Mouse (Mus musculus) olfactory bulb, adult 2 months (tissue): ENCODE results near the gene Slc15a2. TPM values are rescaled to one million over a fixed set of nuclear protein-coding genes. Genes with fewer than 3 reads are reported as not detected.

Experiments used
- H3K27ac ChIP-seq: fragments of 200-500 bp; 2 replicates; pipeline ENCODE4 v1.5.1; 2012; ENCODE audit warnings: low read depth, low read length; ENCODE audit not compliant: insufficient read depth
- H3K4me1 ChIP-seq: fragments of 200-500 bp; 2 replicates; pipeline ENCODE4 v1.6.1; 2012; ENCODE audit warnings: low read length; ENCODE audit not compliant: control insufficient read depth, insufficient read depth
- H3K4me3 ChIP-seq: fragments of 200-500 bp; 2 replicates; pipeline ENCODE4 v1.5.1; 2012; ENCODE audit warnings: mild to moderate bottlenecking, low read depth, low read length, moderate library complexity; ENCODE audit not compliant: insufficient read depth
- CTCF ChIP-seq: fragments of 200-500 bp; IDR thresholded peaks from 2 replicates; pipeline ENCODE4 v1.5.1; 2012; ENCODE audit warnings: low read depth, mild to moderate bottlenecking, low read length, moderate library complexity; ENCODE audit not compliant: insufficient read depth
- POLR2A ChIP-seq: fragments of 200-500 bp; IDR thresholded peaks from 2 replicates; pipeline ENCODE4 v1.6.1; 2012; ENCODE audit warnings: mild to moderate bottlenecking, low read depth, low read length, moderate library complexity; ENCODE audit not compliant: insufficient read depth
- WGBS: fragments of 180-500 bp; shearing (Covaris S2); methylation state at CpG from one replicate; pipeline ENCODE4 v1.1.7; 2018; 5-methylcytosine and 5-hydroxymethylcytosine counted together
- polyA plus RNA-seq: library from polyadenylated mRNA; stranded (reverse); fragments of >200 nt; gene quantifications from 2 replicates; pipeline ENCODE4 v1.2.4, GENCODE M21; 2012; ENCODE audit warnings: low replicate concordance; ENCODE audit not compliant: missing spikeins, insufficient read depth, insufficient read length

Slc15a2 gene
- polyA plus RNA-seq, 1 experiment, result not detected

DNA sequence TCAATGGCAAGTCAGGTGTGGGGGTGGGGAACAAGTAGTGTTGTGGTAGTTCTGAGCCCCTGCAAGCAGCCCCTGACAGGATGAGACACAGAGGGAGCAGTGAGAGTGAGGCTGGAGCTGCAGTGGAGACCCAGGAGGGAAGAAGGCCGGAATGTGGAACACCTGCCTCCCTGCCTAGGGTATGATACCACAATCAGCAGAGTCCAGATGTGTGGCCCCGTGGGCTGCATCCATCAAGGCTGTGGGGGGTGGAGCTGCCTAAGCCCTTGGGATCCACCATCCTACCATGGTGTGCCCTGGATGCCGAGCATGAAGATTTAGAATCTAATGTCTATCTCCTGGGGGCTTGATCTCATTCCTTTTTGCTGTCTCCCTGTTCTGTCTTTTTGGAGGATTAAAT lies 28.9 kb upstream of the Slc15a2 start:
- 79% methylated on average over 3 of the region's 3 CpGs for WGBS
- Histone ChIP-seq H3K4me3 (no peak overlapping the region), H3K27ac (no peak overlapping the region), H3K4me1 (no peaks in the 10 kb centered on the region)
- TF ChIP-seq CTCF, result no peak
- TF ChIP-seq POLR2A, result no peak

DNA sequence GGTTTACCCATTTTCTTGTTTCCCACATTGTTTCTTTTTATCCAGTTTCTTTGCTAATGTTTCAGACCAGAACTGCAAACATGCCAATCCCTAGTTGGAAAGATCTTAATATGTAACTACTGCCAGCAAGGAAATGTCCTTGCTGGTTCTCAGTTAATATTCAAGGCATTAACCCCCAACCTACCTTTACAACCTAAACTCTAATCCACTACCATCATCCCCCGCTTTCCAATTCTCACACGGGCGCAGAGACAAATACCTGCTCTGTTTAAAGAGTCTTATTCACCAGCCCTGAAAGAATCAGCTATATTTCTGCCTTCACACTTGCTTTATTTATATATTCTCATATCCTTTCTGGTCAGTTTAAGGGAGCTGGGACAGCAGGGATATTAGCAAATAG lies 23.9 kb upstream of the Slc15a2 start:
- no peaks in the 10 kb centered on the region for H3K4me1 ChIP-seq
- TF ChIP-seq CTCF (no peak), POLR2A (no peak)
- H3K27ac ChIP-seq, result no peak overlapping the region
- 91% methylated on average over 3 of the region's 3 CpGs for WGBS
- H3K4me3 ChIP-seq, result no peak overlapping the region

DNA sequence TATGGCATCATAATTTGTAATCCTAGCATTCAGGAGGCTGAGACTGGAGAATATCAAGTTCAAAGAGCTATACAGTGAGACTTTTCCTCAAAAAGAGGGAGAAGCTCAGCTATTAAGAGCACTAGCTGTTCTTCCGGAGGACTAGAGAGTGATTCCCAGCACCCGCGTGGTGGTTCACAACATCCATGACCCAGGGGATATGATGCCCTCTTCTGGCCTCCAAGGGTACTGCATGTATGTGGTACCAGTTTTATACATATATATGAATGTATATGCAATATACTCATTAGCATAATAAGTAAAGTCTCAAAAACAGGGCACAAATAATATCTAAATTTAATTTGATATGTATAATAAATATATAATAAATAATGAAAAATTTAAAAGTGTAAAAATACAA lies 17.6 kb upstream of the Slc15a2 start:
- H3K4me3 ChIP-seq, result no peak overlapping the region
- H3K4me1 ChIP-seq, result no peaks in the 10 kb centered on the region
- TF ChIP-seq POLR2A (no peak), CTCF (no peak)
- WGBS, result 87% methylated on average over 3 of the region's 3 CpGs
- H3K27ac ChIP-seq, result no peak overlapping the region

DNA sequence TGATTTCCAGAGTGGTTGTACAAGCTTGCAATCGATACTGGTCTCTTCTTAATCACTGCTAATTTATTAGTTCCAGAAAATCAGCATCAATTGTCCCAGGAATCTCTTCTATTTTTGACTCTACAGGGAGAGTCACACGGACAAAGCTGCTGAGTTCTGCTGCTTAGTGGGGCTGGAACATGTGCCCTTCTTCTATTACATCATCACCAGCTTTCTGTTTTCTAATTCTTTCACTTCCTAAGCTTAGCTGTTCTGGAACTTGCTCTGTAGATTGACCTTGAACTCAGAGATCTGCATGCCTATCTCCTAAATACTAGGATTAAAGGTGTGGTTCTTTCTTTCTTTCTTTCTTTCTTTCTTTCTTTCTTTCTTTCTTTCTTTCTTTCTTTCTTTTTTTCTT lies 13.6 kb upstream of the Slc15a2 start:
- H3K4me3 ChIP-seq, result no peak overlapping the region
- H3K27ac ChIP-seq, result no peak overlapping the region
- WGBS, result 87% methylated on average over 2 of the region's 2 CpGs
- H3K4me1 ChIP-seq, result no peaks in the 10 kb centered on the region
- TF ChIP-seq POLR2A, result no peak
- TF ChIP-seq CTCF, result no peak

DNA sequence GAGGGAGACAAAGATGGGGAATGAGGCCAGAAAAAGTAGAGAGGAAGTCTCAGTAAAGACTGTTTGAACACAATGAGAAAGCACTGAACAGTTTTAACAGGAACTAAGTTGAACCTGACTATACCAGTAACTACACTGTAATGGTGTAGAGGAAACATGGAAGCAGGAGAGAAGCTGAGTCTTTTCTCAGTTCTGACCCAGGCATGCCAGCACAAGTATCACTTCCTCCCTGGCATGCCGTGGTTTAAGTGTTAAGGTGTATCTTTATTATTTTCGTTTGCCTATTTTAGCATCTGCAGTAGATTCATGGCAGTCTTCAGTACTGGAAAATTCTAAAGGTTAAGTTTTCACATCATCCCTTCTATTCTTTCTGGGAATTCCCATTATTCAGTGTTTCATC lies 10.2 kb upstream of the Slc15a2 start:
- WGBS, result 80% methylated on average over 2 of the region's 2 CpGs

GRCm38 (mm10) chr16:36790166-36790565 lies 5.4 kb upstream of the Slc15a2 start:
- H3K4me1 ChIP-seq, result no peaks in the 10 kb centered on the region
- no peak overlapping the region for H3K4me3 ChIP-seq
- 89% methylated on average over 4 of the region's 4 CpGs for WGBS
- H3K27ac ChIP-seq, result no peak overlapping the region
- no peak for TF ChIP-seq POLR2A
- TF ChIP-seq CTCF, result no peak

More for the DNA sequence above, 10.2 kb upstream of the Slc15a2 start:
- Histone ChIP-seq H3K4me3 (no peak overlapping the region), H3K27ac (no peak overlapping the region), H3K4me1 (no peaks in the 10 kb centered on the region)
- TF ChIP-seq POLR2A, result no peak
- TF ChIP-seq CTCF, result no peak

DNA sequence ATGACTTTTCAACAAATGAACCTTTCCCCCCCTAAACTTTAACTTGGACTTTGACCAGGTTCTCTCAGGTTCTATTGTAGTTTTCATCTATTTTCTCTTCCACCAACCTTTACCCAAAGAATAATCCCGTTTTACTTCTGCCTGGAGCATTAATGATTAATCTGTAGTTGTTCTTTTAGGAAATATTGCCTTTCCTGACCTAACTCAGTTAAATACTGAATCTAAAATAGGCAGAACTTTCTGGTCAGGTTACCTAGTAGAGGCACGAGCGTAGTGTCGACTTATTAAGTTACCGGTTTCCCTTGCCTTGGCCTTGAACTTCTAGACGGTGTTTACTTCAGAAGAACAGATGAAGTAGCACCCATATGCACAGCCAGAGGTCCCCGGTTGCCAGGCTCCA lies 1.7 kb upstream of the Slc15a2 start:
- WGBS, result 91% methylated on average over 7 of the region's 7 CpGs
- Histone ChIP-seq H3K4me3 (no peak overlapping the region), H3K27ac (no peak overlapping the region), H3K4me1 (no peaks in the 10 kb centered on the region)
- no peak for TF ChIP-seq CTCF
- no peak for TF ChIP-seq POLR2A

GRCm38 (mm10) chr16:36784146-36784545 lies 616 bp downstream of the Slc15a2 start:
- H3K4me3 ChIP-seq, result no peak overlapping the region

DNA sequence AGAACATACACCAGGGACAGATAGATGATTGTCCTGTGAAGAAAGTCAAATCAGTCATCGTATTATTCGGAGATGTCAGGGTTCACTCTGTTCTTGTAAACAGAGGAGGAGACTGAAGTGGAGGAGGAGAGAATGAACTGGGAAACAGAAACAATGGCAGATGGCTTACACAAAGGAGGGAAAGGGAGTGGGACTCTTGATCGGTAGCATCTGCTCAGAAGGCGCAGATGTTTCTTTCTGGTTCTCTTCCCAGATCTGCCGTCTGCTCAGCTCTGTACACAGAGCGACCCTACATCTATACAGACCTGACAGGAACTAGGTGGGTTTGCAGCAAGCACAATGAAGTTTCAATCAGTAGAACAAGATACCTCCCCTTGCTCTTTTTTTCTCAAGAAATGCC lies 9.1 kb downstream of the Slc15a2 start:
- Histone ChIP-seq H3K4me3 (no peak overlapping the region), H3K4me1 (no peaks in the 10 kb centered on the region), H3K27ac (no peak overlapping the region)
- 70% methylated on average over 6 of the region's 6 CpGs for WGBS
- TF ChIP-seq POLR2A (no peak), CTCF (no peak)

More at GRCm38 (mm10) chr16:36784146-36784545, 616 bp downstream of the Slc15a2 start:
- WGBS, result 32% methylated on average over 2 of the region's 2 CpGs
- no peak for TF ChIP-seq CTCF
- no peak for TF ChIP-seq POLR2A
- Histone ChIP-seq H3K4me1 (no peaks in the 10 kb centered on the region), H3K27ac (0 out of 2 replicates have a peak overlapping the region, but pooled peaks have one; percentile 31)

DNA sequence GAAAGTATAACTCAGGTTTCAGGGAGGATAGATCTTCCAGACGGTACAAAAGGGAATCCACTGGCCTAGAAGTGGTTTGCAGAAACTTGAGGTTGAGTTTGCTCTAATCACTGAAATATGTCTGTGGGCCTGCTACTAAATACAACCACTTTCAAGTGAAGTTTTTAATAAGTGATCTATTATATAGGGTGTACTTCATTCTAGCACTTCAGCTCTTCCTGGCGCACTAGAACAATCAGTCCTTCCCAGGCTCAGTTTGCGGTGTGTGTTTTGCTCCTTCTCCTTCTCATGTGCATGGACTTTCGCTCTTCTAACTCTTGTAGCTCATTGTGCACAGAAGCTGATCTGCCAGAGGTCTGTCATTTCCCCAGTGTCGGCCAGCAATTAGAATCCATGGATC lies 11.8 kb downstream of the Slc15a2 start:
- H3K4me1 ChIP-seq, result no peaks in the 10 kb centered on the region
- H3K4me3 ChIP-seq, result no peak overlapping the region
- H3K27ac ChIP-seq, result no peak overlapping the region
- 86% methylated on average over 5 of the region's 5 CpGs for WGBS
- no peak for TF ChIP-seq CTCF
- TF ChIP-seq POLR2A, result no peak
